ENCODE assay signal across 22 mouse cellular contexts in genomic region chr2:102795034-102795433, GRCm38 (mm10).
DNase-seq lines count a peak whose midpoint lies in the region; ATAC-seq and TF ChIP-seq lines count a peak whose summit lies in the region.
"Had no signal": no experiment of that assay in that cellular context is flagged by ENCODE, and none has a peak within 500 bp of the region (broad histone marks: within the 10 kb centered on the region; RNA-seq: fewer than 3 reads in every experiment).

No protein-coding gene starts in this region.

- no peak for TF ChIP-seq CTCF in midbrain, postnatal 0 days (IDR thresholded peaks at IDR 0.05)

- ATAC-seq in midbrain, embryonic 11.5 days (ENCODE audit: low FRiP score) = no peak
- ATAC-seq in midbrain, postnatal 0 days (ENCODE audit: low FRiP score) = no peak
- peak; percentile 54; the same call in 1 of the 2 replicates for ATAC-seq in common myeloid progenitor, adult 5-6 weeks (replicated peaks; ENCODE audit: low read depth, poor library complexity, severe bottlenecking)
- ATAC-seq in liver, embryonic 12.5 days = no peak
- ATAC-seq: forebrain, postnatal 0 days; intestine, postnatal 0 days; Patski had no signal

- H3K9ac ChIP-seq in midbrain, embryonic 11.5 days (ENCODE audit: low read length) = no peak overlapping the region
- no peak overlapping the region for H3K9ac ChIP-seq in midbrain, postnatal 0 days (replicated peaks; ENCODE audit: low read length, poor library complexity, severe bottlenecking)
- H3K9ac ChIP-seq in liver, embryonic 12.5 days = no peak overlapping the region
- H3K9ac ChIP-seq: embryonic facial prominence, embryonic 12.5 days; forebrain, postnatal 0 days; limb, embryonic 13.5 days; liver, embryonic 14.5 days; neural tube, embryonic 13.5 days had no signal

- H3K9me3 ChIP-seq in midbrain, embryonic 11.5 days (ENCODE audit: control insufficient read depth, low read length) = no peaks in the 10 kb centered on the region
- H3K9me3 ChIP-seq in midbrain, postnatal 0 days (ENCODE audit: low read length) = no peaks in the 10 kb centered on the region
- no peaks in the 10 kb centered on the region for H3K9me3 ChIP-seq in liver, embryonic 12.5 days (replicated peaks)
- H3K9me3 ChIP-seq: embryonic facial prominence, embryonic 12.5 days; limb, embryonic 13.5 days; megakaryocyte, embryonic 14.5 days; neural tube, embryonic 13.5 days had no signal

- H3K27me3 ChIP-seq in midbrain, embryonic 11.5 days (ENCODE audit: control insufficient read depth, insufficient read depth, low read length) = no peaks in the 10 kb centered on the region
- H3K27me3 ChIP-seq in midbrain, postnatal 0 days (ENCODE audit: insufficient read depth, low read length) = no peaks in the 10 kb centered on the region
- H3K27me3 ChIP-seq in liver, embryonic 12.5 days (replicated peaks) = no peaks in the 10 kb centered on the region
- H3K27me3 ChIP-seq: embryonic facial prominence, embryonic 12.5 days; neural tube, embryonic 13.5 days; Patski had no signal

- no peaks in the 10 kb centered on the region for H3K4me1 ChIP-seq in midbrain, embryonic 11.5 days (ENCODE audit: control insufficient read depth, insufficient read depth, low read length)
- H3K4me1 ChIP-seq in midbrain, postnatal 0 days (ENCODE audit: insufficient read depth, low read length) = no peaks in the 10 kb centered on the region
- no peaks in the 10 kb centered on the region for H3K4me1 ChIP-seq in liver, embryonic 12.5 days
- H3K4me1 ChIP-seq: embryonic facial prominence, embryonic 12.5 days; megakaryocyte, embryonic 14.5 days; neural tube, embryonic 13.5 days had no signal

- H3K4me3 ChIP-seq in midbrain, embryonic 11.5 days (ENCODE audit: low read depth, low read length) = no peak overlapping the region
- H3K4me3 ChIP-seq in midbrain, postnatal 0 days (ENCODE audit: low read depth, low read length) = no peak overlapping the region
- H3K4me3 ChIP-seq in liver, embryonic 12.5 days = no peak overlapping the region
- H3K4me3 ChIP-seq: embryonic facial prominence, embryonic 12.5 days; limb, embryonic 13.5 days; megakaryocyte, embryonic 14.5 days; myocyte; neural tube, embryonic 13.5 days had no signal

- no peak overlapping the region for H3K27ac ChIP-seq in midbrain, embryonic 11.5 days (ENCODE audit: low read depth, low read length)
- no peak overlapping the region for H3K27ac ChIP-seq in midbrain, postnatal 0 days (ENCODE audit: low read depth, low read length)
- no peak overlapping the region for H3K27ac ChIP-seq in liver, embryonic 12.5 days
- H3K27ac ChIP-seq: embryonic facial prominence, embryonic 12.5 days; limb, embryonic 13.5 days; liver, embryonic 14.5 days; neural tube, embryonic 13.5 days had no signal

- H3K36me3 ChIP-seq in midbrain, embryonic 11.5 days (ENCODE audit: control insufficient read depth, insufficient read depth, low read length) = no peaks in the 10 kb centered on the region
- H3K36me3 ChIP-seq in midbrain, postnatal 0 days (ENCODE audit: insufficient read depth, low read length) = no peaks in the 10 kb centered on the region
- no peaks in the 10 kb centered on the region for H3K36me3 ChIP-seq in liver, embryonic 12.5 days
- H3K36me3 ChIP-seq: embryonic facial prominence, embryonic 12.5 days; limb, embryonic 13.5 days; neural tube, embryonic 13.5 days had no signal

- 94% methylated on average over 3 of the region's 3 CpGs for WGBS in midbrain, embryonic 11.5 days
- WGBS in midbrain, postnatal 0 days = 95% methylated on average over 3 of the region's 3 CpGs
- 36% methylated on average over 3 of the region's 3 CpGs for WGBS in liver, embryonic 12.5 days (ENCODE audit: insufficient replicate concordance)

- DNase-seq in midbrain, embryonic 11.5 days (ENCODE audit: low spot score, missing footprints) = peak; percentile 54
- DNase-seq in midbrain, postnatal 0 days (ENCODE audit: low spot score) = no peak
- peak; percentile 29 for DNase-seq in spleen, adult 12 weeks (ENCODE audit: low spot score)
- DNase-seq in urinary bladder, adult 18-20 months (ENCODE audit: low spot score in 2 of 2) = no peak
- DNase-seq in urinary bladder, postnatal 4 days (ENCODE audit: low spot score in 2 of 2) = no peak
- DNase-seq: adrenal gland, postnatal 10 days; cerebellum, adult 18-20 months; cerebellum, postnatal 14 days; forebrain, postnatal 0 days; gastrocnemius, postnatal 36 days; kidney, postnatal 36 days; midbrain, embryonic 14.5 days had no signal

- H3K4me2 ChIP-seq in midbrain, embryonic 11.5 days = no peak overlapping the region
- H3K4me2 ChIP-seq in midbrain, postnatal 0 days (ENCODE audit: low read depth, low read length, poor library complexity, severe bottlenecking) = no peak overlapping the region
- no peak overlapping the region for H3K4me2 ChIP-seq in liver, embryonic 12.5 days
- H3K4me2 ChIP-seq: embryonic facial prominence, embryonic 12.5 days; limb, embryonic 13.5 days; neural tube, embryonic 13.5 days had no signal

Comparison
In these comparisons a context has a peak if more than half of its experiments do, and no peak if none do; other contexts are left out.
1. DNase-seq: peak in midbrain, embryonic 11.5 days (single experiment) and spleen, adult 12 weeks (single experiment); none in midbrain, postnatal 0 days (single experiment), urinary bladder, adult 18-20 months (0 of 2) and urinary bladder, postnatal 4 days (0 of 2).